Mouse (Mus musculus): ENCODE measurements around the gene Flt3.

GRCm38 (mm10) chr5:147299255-147300000 lies 100.9 kb downstream of the Flt3 start:
- TF ChIP-seq POLR2A (IDR thresholded peaks at IDR 0.05; ENCODE audit: borderline replicate concordance, control insufficient read depth, low read depth, low read length) = no peak
- TF ChIP-seq CTCF (IDR thresholded peaks at IDR 0.05; ENCODE audit: control insufficient read depth, insufficient read depth, low read length) = peak; percentile 50; the same call in 1 of the 2 replicates

All from bone marrow, adult 2 months (tissue).